Mouse (Mus musculus): ENCODE measurements around the gene Rgs9bp.

GRCm38 (mm10) chr7:35530026-35530425 lies 55.4 kb downstream of the Rgs9bp start:
- TF ChIP-seq TAL1 (IDR thresholded peaks at IDR 0.05; ENCODE audit: low read length): no peak
- no peak for TF ChIP-seq GATA1 (IDR thresholded peaks at IDR 0.05; ENCODE audit: low read length)
